Mouse (Mus musculus) bone marrow, adult 2 months (tissue): ENCODE measurements at regions not wholly inside any gene's neighbourhood (a gene's known extent, or its start where the extent isn't known, plus 50 kb on each side); places are given as distances from the start of the nearest gene placed in this dataset.

Experiments
- CTCF ChIP-seq: fragments of 200-500 bp; IDR thresholded peaks from 2 replicates; pipeline ENCODE4 v1.5.1; 2011; ENCODE audit warnings: low read length, control low read depth; ENCODE audit not compliant: control insufficient read depth, insufficient read depth
- POLR2A ChIP-seq: fragments of 200-500 bp; IDR thresholded peaks from 2 replicates; pipeline ENCODE4 v1.6.1; 2011; ENCODE audit warnings: low read depth, mild to moderate bottlenecking, control low read depth, low read length, borderline replicate concordance; ENCODE audit not compliant: control insufficient read depth

DNA sequence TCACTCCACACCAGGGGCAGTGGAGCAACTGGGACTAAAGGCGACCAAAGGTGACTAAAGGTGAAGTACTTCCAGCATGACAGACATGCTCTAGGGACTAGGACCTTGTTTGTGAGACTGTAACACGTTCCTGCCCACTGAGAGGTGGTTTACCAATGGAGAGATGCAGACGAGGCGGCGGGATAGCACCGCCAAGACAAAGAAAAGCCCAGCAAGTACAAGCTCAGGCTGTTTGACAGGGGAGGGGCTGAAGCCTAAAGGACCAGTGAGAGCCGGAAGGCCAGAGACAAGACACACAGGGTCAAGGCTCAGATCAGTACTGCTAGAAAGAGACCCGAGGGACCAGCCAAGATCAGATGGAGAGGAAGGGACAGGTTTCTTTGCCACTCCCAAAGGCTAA, 126.2 kb downstream of the Plxna1 start:
- TF ChIP-seq CTCF (no peak), POLR2A (no peak)
